Mouse (Mus musculus): ENCODE results near the gene Stard13. TPM values are rescaled to one million over a fixed set of nuclear protein-coding genes. Genes with fewer than 3 reads are reported as not detected.

Stard13 gene
- polyA plus RNA-seq, 1 experiment, result 4.9 TPM

DNA sequence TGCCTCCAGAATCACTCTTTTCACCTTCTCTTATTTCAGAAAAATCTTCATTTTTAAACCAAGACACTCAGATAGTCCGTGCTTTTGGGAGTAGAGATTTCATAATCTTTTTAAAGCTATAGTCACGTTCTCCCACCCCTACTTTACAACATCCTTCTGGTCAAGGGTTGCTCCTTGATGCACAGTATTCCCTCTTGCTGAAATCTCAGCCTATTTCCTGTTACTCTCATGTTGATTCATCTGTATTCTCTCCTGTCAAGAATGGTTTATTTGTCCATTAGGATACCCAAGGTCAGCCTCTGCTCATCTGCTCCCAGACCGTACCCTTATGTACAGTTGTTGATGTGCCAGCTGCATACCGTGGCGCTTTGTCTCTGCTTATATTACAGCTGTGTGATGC, 89.7 kb downstream of the Stard13 start:
- WGBS, result 24% methylated on average over 5 of the region's 5 CpGs
- H3K4me3 ChIP-seq (ENCODE audit: low read depth, low read length), result no peak overlapping the region
- TF ChIP-seq CTCF (IDR thresholded peaks at IDR 0.05; ENCODE audit: extremely low read depth, insufficient read length, insufficient replicate concordance, low read depth, low read length), result no peak
- no peak for TF ChIP-seq POLR2A (IDR thresholded peaks at IDR 0.05; ENCODE audit: low read depth, low read length)
- H3K4me1 ChIP-seq (ENCODE audit: control insufficient read depth, insufficient read depth, insufficient read length, low read length), result peaks cover 17% of the 10 kb centered on the region
- peak overlapping the region; percentile 80 for H3K27ac ChIP-seq (ENCODE audit: insufficient read depth, low read depth, low read length)
- H3K27me3 ChIP-seq (ENCODE audit: control insufficient read depth, insufficient read depth, low read length), result no peaks in the 10 kb centered on the region
- H3K36me3 ChIP-seq (ENCODE audit: control insufficient read depth, insufficient read depth, low read length), result no peaks in the 10 kb centered on the region

- Histone ChIP-seq H3K27me3 (ENCODE audit: control insufficient read depth, insufficient read depth, low read length) (no peaks in the 10 kb centered on the region), H3K27ac (ENCODE audit: insufficient read depth, low read depth, low read length) (peak overlapping the region; percentile 80), H3K4me1 (ENCODE audit: control insufficient read depth, insufficient read depth, insufficient read length, low read length) (peaks cover 17% of the 10 kb centered on the region), H3K36me3 (ENCODE audit: control insufficient read depth, insufficient read depth, low read length) (no peaks in the 10 kb centered on the region), H3K4me3 (ENCODE audit: low read depth, low read length) (no peak overlapping the region)
- WGBS, result 16% methylated on average over 11 of the region's 11 CpGs
- TF ChIP-seq POLR2A (IDR thresholded peaks at IDR 0.05; ENCODE audit: low read depth, low read length) (no peak), CTCF (IDR thresholded peaks at IDR 0.05; ENCODE audit: extremely low read depth, insufficient read length, insufficient replicate concordance, low read depth, low read length) (no peak)
Measured at GRCm38 (mm10) chr5:151142671-151143601, 90.7 kb downstream of the Stard13 start.

DNA sequence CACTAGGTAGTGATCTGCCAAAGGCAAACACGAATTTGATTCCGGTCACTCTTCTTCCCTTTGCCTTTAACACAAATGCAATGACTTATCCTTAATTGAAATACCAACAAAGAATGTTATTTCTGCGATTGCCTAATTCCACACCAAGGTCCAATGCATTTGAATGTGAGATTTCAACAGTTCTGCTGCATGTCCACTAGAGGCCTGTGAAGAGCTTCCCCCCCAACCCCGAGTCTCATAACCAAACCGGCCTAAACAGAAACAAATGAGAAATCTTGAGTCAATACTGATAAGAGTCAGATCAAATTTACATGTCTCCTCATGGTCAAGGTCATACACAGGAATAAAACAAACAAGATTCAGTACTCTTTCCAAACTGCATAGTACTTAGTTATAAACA, 91.4 kb downstream of the Stard13 start:
- Histone ChIP-seq H3K27ac (ENCODE audit: insufficient read depth, low read depth, low read length) (peak overlapping the region; percentile 80; the same call in 1 of the 2 replicates), H3K4me1 (ENCODE audit: control insufficient read depth, insufficient read depth, insufficient read length, low read length) (peaks cover 17% of the 10 kb centered on the region), H3K4me3 (ENCODE audit: low read depth, low read length) (no peak overlapping the region), H3K27me3 (ENCODE audit: control insufficient read depth, insufficient read depth, low read length) (no peaks in the 10 kb centered on the region), H3K36me3 (ENCODE audit: control insufficient read depth, insufficient read depth, low read length) (no peaks in the 10 kb centered on the region)
- TF ChIP-seq POLR2A (IDR thresholded peaks at IDR 0.05; ENCODE audit: low read depth, low read length), result no peak
- TF ChIP-seq CTCF (IDR thresholded peaks at IDR 0.05; ENCODE audit: extremely low read depth, insufficient read length, insufficient replicate concordance, low read depth, low read length), result peak; percentile 56; the same call in 1 of the 2 replicates
- WGBS, result 18% methylated on average over 5 of the region's 5 CpGs

GRCm38 (mm10) chr5:151137901-151138300, 95.7 kb downstream of the Stard13 start:
- H3K36me3 ChIP-seq (ENCODE audit: control insufficient read depth, insufficient read depth, low read length), result no peaks in the 10 kb centered on the region
- H3K4me1 ChIP-seq (ENCODE audit: control insufficient read depth, insufficient read depth, insufficient read length, low read length), result peaks cover 5% of the 10 kb centered on the region
- no peaks in the 10 kb centered on the region for H3K27me3 ChIP-seq (ENCODE audit: control insufficient read depth, insufficient read depth, low read length)
- no peak overlapping the region for H3K4me3 ChIP-seq (ENCODE audit: low read depth, low read length)
- peak overlapping the region; percentile 80 for H3K27ac ChIP-seq (ENCODE audit: insufficient read depth, low read depth, low read length)
- TF ChIP-seq POLR2A (IDR thresholded peaks at IDR 0.05; ENCODE audit: low read depth, low read length) (no peak), CTCF (IDR thresholded peaks at IDR 0.05; ENCODE audit: extremely low read depth, insufficient read length, insufficient replicate concordance, low read depth, low read length) (no peak)
- 23% methylated on average over 5 of the region's 5 CpGs for WGBS

GRCm38 (mm10) chr5:151137311-151137710, 96.3 kb downstream of the Stard13 start:
- H3K27me3 ChIP-seq (ENCODE audit: control insufficient read depth, insufficient read depth, low read length), result no peaks in the 10 kb centered on the region
- no peak for TF ChIP-seq CTCF (IDR thresholded peaks at IDR 0.05; ENCODE audit: extremely low read depth, insufficient read length, insufficient replicate concordance, low read depth, low read length)
- no peak for TF ChIP-seq POLR2A (IDR thresholded peaks at IDR 0.05; ENCODE audit: low read depth, low read length)
- H3K4me1 ChIP-seq (ENCODE audit: control insufficient read depth, insufficient read depth, insufficient read length, low read length), result peaks cover 2% of the 10 kb centered on the region; the same call in 1 of the 2 replicates
- H3K27ac ChIP-seq (ENCODE audit: insufficient read depth, low read depth, low read length), result no peak overlapping the region
- H3K4me3 ChIP-seq (ENCODE audit: low read depth, low read length), result no peak overlapping the region
- H3K36me3 ChIP-seq (ENCODE audit: control insufficient read depth, insufficient read depth, low read length), result no peaks in the 10 kb centered on the region
- WGBS, result 83% methylated on average over 4 of the region's 4 CpGs

DNA sequence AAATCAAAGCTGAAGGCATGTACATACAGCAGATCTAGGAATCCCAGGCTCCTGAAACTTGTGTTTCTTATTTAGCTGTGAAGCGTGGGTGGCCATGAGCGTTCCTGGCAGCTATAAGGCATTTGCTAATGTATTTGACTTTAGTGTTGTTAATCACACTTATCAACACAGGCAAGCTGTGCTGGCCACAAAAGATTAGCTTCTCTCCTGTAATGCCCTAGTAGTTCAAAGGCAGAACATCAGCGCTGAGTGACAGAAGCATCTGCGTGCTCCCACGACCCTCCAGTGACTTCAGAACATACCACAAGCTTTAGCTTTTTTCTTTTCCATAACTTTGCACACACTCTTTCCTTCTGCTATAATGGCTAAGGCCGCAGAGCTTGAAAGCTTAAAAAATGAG, 97.7 kb downstream of the Stard13 start:
- 57% methylated on average over 6 of the region's 6 CpGs for WGBS
- no peak overlapping the region for H3K27ac ChIP-seq (ENCODE audit: insufficient read depth, low read depth, low read length)

More for the DNA sequence above, 97.7 kb downstream of the Stard13 start:
- TF ChIP-seq POLR2A (IDR thresholded peaks at IDR 0.05; ENCODE audit: low read depth, low read length) (no peak), CTCF (IDR thresholded peaks at IDR 0.05; ENCODE audit: extremely low read depth, insufficient read length, insufficient replicate concordance, low read depth, low read length) (no peak)
- Histone ChIP-seq H3K27me3 (ENCODE audit: control insufficient read depth, insufficient read depth, low read length) (no peaks in the 10 kb centered on the region), H3K4me1 (ENCODE audit: control insufficient read depth, insufficient read depth, insufficient read length, low read length) (peaks cover 2% of the 10 kb centered on the region; the same call in 1 of the 2 replicates), H3K36me3 (ENCODE audit: control insufficient read depth, insufficient read depth, low read length) (no peaks in the 10 kb centered on the region), H3K4me3 (ENCODE audit: low read depth, low read length) (no peak overlapping the region)
